Mouse (Mus musculus) C2C12 (cell line): Measurements from ENCODE around the gene Rad51b.

Experiments
- CEBPB ChIP-seq: IDR thresholded peaks from one replicate; pipeline ENCODE4 v1.6.1; 2011; ENCODE audit warnings: low read depth, mild to moderate bottlenecking, control low read depth, moderate library complexity
- CTCF ChIP-seq: IDR thresholded peaks from one replicate; pipeline ENCODE4 v1.5.1; 2011; ENCODE audit not compliant: control insufficient read depth, insufficient read depth, insufficient read length
- MAX ChIP-seq: IDR thresholded peaks from one replicate; pipeline ENCODE4 v1.6.1; 2011; ENCODE audit warnings: mild to moderate bottlenecking, control low read depth
- MYOD1 ChIP-seq: IDR thresholded peaks from one replicate; pipeline ENCODE4 v1.6.1; 2011; ENCODE audit warnings: low read depth; ENCODE audit not compliant: control insufficient read depth, insufficient read length
- USF1 ChIP-seq: IDR thresholded peaks from one replicate; pipeline ENCODE4 v1.6.1; 2011; ENCODE audit warnings: low read depth, mild to moderate bottlenecking, control low read depth, moderate library complexity

DNA sequence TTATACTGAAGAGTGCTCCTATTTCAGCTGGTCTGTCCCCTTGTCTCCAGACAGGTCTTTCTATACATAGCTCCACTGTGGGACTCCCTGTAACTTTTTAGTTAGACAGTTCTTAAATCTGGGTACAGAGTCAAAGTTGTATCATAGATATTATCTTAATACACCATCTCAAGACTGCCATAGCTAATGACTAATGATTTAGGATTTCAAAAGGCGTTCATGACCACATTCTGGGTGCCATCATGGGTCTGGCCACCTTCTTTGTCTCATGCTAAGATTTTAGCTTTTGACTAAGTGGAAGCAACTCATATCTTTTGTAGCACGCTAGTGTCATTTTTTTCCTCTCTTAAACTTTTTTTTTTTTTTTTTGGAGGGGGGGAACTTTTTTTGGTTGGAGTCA, 300.3 kb downstream of the Rad51b start:
- TF ChIP-seq CEBPB (no peak), CTCF (no peak), USF1 (no peak), MAX (no peak), MYOD1 (no peak)
